Mouse (Mus musculus): Measurements from ENCODE around the gene Rbm19. TPM values are rescaled to one million over a fixed set of nuclear protein-coding genes. Genes with fewer than 3 reads are reported as not detected.
A peak's percentile ranks its signal among the peaks of the same experiment; 100 is the strongest.

Gene Rbm19
- polyA plus RNA-seq, 1 experiment from 2014 or later, result 10.8 TPM

GRCm38 (mm10) chr5:120143941-120144340, 27.7 kb downstream of the Rbm19 start:
- H3K4me2 ChIP-seq (replicated peaks; ENCODE audit: low read depth), result no peak overlapping the region
- WGBS, result 65% methylated on average over 7 of the region's 7 CpGs
- H3K9ac ChIP-seq (ENCODE audit: low read length), result no peak overlapping the region
- no peaks in the 10 kb centered on the region for H3K4me1 ChIP-seq (replicated peaks; ENCODE audit: control insufficient read depth, insufficient read depth)
- no peak overlapping the region for H3K27ac ChIP-seq (replicated peaks)
- peak; percentile 39 for DNase-seq (ENCODE audit: low spot score)
- no peak for ATAC-seq (ENCODE audit: low FRiP score, low TSS enrichment)
- H3K9me3 ChIP-seq (ENCODE audit: control insufficient read depth, low read length), result no peaks in the 10 kb centered on the region
- H3K36me3 ChIP-seq (ENCODE audit: control insufficient read depth, insufficient read depth, low read length), result peaks cover 7% of the 10 kb centered on the region
- no peak overlapping the region for H3K4me3 ChIP-seq (ENCODE audit: low read depth, low read length)
- TF ChIP-seq EP300 (optimal IDR thresholded peaks at IDR 0.05), result no peak
- TF ChIP-seq CTCF (IDR thresholded peaks at IDR 0.05; ENCODE audit: low read depth), result peak; percentile 66
- no peaks in the 10 kb centered on the region for H3K27me3 ChIP-seq (ENCODE audit: control insufficient read depth, insufficient read depth, low read length)

- H3K9ac ChIP-seq (ENCODE audit: low read length), result no peak overlapping the region
- no peaks in the 10 kb centered on the region for H3K9me3 ChIP-seq (ENCODE audit: control insufficient read depth, low read length)
- no peak overlapping the region for H3K4me3 ChIP-seq (ENCODE audit: low read depth, low read length)
- ATAC-seq (ENCODE audit: low FRiP score, low TSS enrichment), result no peak
- no peaks in the 10 kb centered on the region for H3K4me1 ChIP-seq (replicated peaks; ENCODE audit: control insufficient read depth, insufficient read depth)
- H3K36me3 ChIP-seq (ENCODE audit: control insufficient read depth, insufficient read depth, low read length), result peaks cover 7% of the 10 kb centered on the region
- no peaks in the 10 kb centered on the region for H3K27me3 ChIP-seq (ENCODE audit: control insufficient read depth, insufficient read depth, low read length)
- TF ChIP-seq CTCF (IDR thresholded peaks at IDR 0.05; ENCODE audit: low read depth) (no peak), EP300 (optimal IDR thresholded peaks at IDR 0.05) (no peak)
- H3K4me2 ChIP-seq (replicated peaks; ENCODE audit: low read depth), result no peak overlapping the region
- WGBS, result 84% methylated on average over 19 of the region's 19 CpGs
- no peak for DNase-seq (ENCODE audit: low spot score)
- H3K27ac ChIP-seq (replicated peaks), result no peak overlapping the region
Measured at GRCm38 (mm10) chr5:120145371-120146050, 29.2 kb downstream of the Rbm19 start.

GRCm38 (mm10) chr5:120146051-120146385, 29.8 kb downstream of the Rbm19 start:
- peak; percentile 47 for DNase-seq (ENCODE audit: low spot score)
- H3K27ac ChIP-seq (replicated peaks), result no peak overlapping the region
- no peak overlapping the region for H3K9ac ChIP-seq (ENCODE audit: low read length)
- H3K36me3 ChIP-seq (ENCODE audit: control insufficient read depth, insufficient read depth, low read length), result peaks cover 7% of the 10 kb centered on the region
- ATAC-seq (ENCODE audit: low FRiP score, low TSS enrichment), result peak; percentile 51; the same call in 1 of the 2 replicates
- 53% methylated on average over 11 of the region's 11 CpGs for WGBS
- TF ChIP-seq EP300 (optimal IDR thresholded peaks at IDR 0.05), result no peak
- TF ChIP-seq CTCF (IDR thresholded peaks at IDR 0.05; ENCODE audit: low read depth), result peak; percentile 77
- H3K27me3 ChIP-seq (ENCODE audit: control insufficient read depth, insufficient read depth, low read length), result no peaks in the 10 kb centered on the region
- H3K9me3 ChIP-seq (ENCODE audit: control insufficient read depth, low read length), result no peaks in the 10 kb centered on the region
- no peak overlapping the region for H3K4me2 ChIP-seq (replicated peaks; ENCODE audit: low read depth)
- H3K4me1 ChIP-seq (replicated peaks; ENCODE audit: control insufficient read depth, insufficient read depth), result no peaks in the 10 kb centered on the region
- no peak overlapping the region for H3K4me3 ChIP-seq (ENCODE audit: low read depth, low read length)

- Histone ChIP-seq H3K4me2 (replicated peaks; ENCODE audit: low read depth) (no peak overlapping the region), H3K27ac (replicated peaks) (no peak overlapping the region), H3K4me3 (ENCODE audit: low read depth, low read length) (no peak overlapping the region), H3K9me3 (ENCODE audit: control insufficient read depth, low read length) (no peaks in the 10 kb centered on the region), H3K27me3 (ENCODE audit: control insufficient read depth, insufficient read depth, low read length) (no peaks in the 10 kb centered on the region), H3K9ac (ENCODE audit: low read length) (no peak overlapping the region), H3K36me3 (ENCODE audit: control insufficient read depth, insufficient read depth, low read length) (peaks cover 5% of the 10 kb centered on the region; the same call in 1 of the 2 replicates), H3K4me1 (replicated peaks; ENCODE audit: control insufficient read depth, insufficient read depth) (no peaks in the 10 kb centered on the region)
- DNase-seq (ENCODE audit: low spot score) (no peak), ATAC-seq (ENCODE audit: low FRiP score, low TSS enrichment) (no peak)
- WGBS, result 70% methylated on average over 3 of the region's 3 CpGs
- TF ChIP-seq CTCF (IDR thresholded peaks at IDR 0.05; ENCODE audit: low read depth) (no peak), EP300 (optimal IDR thresholded peaks at IDR 0.05) (no peak)
Measured at GRCm38 (mm10) chr5:120146909-120147308, 30.6 kb downstream of the Rbm19 start.

- ATAC-seq (ENCODE audit: low FRiP score, low TSS enrichment) (no peak), DNase-seq (ENCODE audit: low spot score) (no peak)
- peaks cover 3% of the 10 kb centered on the region; the same call in 1 of the 2 replicates for H3K36me3 ChIP-seq (ENCODE audit: control insufficient read depth, insufficient read depth, low read length)
- no peaks in the 10 kb centered on the region for H3K9me3 ChIP-seq (ENCODE audit: control insufficient read depth, low read length)
- no peak overlapping the region for H3K4me2 ChIP-seq (replicated peaks; ENCODE audit: low read depth)
- H3K9ac ChIP-seq (ENCODE audit: low read length), result no peak overlapping the region
- no peak overlapping the region for H3K27ac ChIP-seq (replicated peaks)
- H3K27me3 ChIP-seq (ENCODE audit: control insufficient read depth, insufficient read depth, low read length), result no peaks in the 10 kb centered on the region
- no peaks in the 10 kb centered on the region for H3K4me1 ChIP-seq (replicated peaks; ENCODE audit: control insufficient read depth, insufficient read depth)
- no peak overlapping the region for H3K4me3 ChIP-seq (ENCODE audit: low read depth, low read length)
- TF ChIP-seq EP300 (optimal IDR thresholded peaks at IDR 0.05) (no peak), CTCF (IDR thresholded peaks at IDR 0.05; ENCODE audit: low read depth) (no peak)
- 95% methylated on average over 9 of the region's 9 CpGs for WGBS
Measured at GRCm38 (mm10) chr5:120148246-120148645, 32.0 kb downstream of the Rbm19 start.

GRCm38 (mm10) chr5:120151145-120151544, 34.9 kb downstream of the Rbm19 start:
- ATAC-seq (ENCODE audit: low FRiP score, low TSS enrichment), result no peak

More at GRCm38 (mm10) chr5:120151145-120151544, 34.9 kb downstream of the Rbm19 start:
- TF ChIP-seq CTCF (IDR thresholded peaks at IDR 0.05; ENCODE audit: low read depth) (peak; percentile 54), EP300 (optimal IDR thresholded peaks at IDR 0.05) (no peak)
- Histone ChIP-seq H3K9ac (ENCODE audit: low read length) (no peak overlapping the region), H3K9me3 (ENCODE audit: control insufficient read depth, low read length) (no peaks in the 10 kb centered on the region), H3K36me3 (ENCODE audit: control insufficient read depth, insufficient read depth, low read length) (no peaks in the 10 kb centered on the region), H3K27me3 (ENCODE audit: control insufficient read depth, insufficient read depth, low read length) (no peaks in the 10 kb centered on the region), H3K4me3 (ENCODE audit: low read depth, low read length) (no peak overlapping the region), H3K4me1 (replicated peaks; ENCODE audit: control insufficient read depth, insufficient read depth) (no peaks in the 10 kb centered on the region), H3K4me2 (replicated peaks; ENCODE audit: low read depth) (no peak overlapping the region), H3K27ac (replicated peaks) (no peak overlapping the region)
- no peak for DNase-seq (ENCODE audit: low spot score)
- 74% methylated on average over 4 of the region's 4 CpGs for WGBS

All from stomach, postnatal 0 days (tissue).